Mouse (Mus musculus): ENCODE data around the gene Ndufa10. TPM values are rescaled to one million over a fixed set of nuclear protein-coding genes. Genes with fewer than 3 reads are reported as not detected.

The Ndufa10 gene
- polyA plus RNA-seq, 1 experiment from 2014 or later = 279 TPM

- Histone ChIP-seq H3K27me3 (no peaks in the 10 kb centered on the region), H3K27ac (no peak overlapping the region), H3K4me3 (no peak overlapping the region), H3K36me3 (peaks cover 87% of the 10 kb centered on the region), H3K9ac (no peak overlapping the region), H3K4me1 (no peaks in the 10 kb centered on the region), H3K4me2 (replicated peaks) (no peak overlapping the region), H3K9me3 (no peaks in the 10 kb centered on the region)
- ATAC-seq (ENCODE audit: low FRiP score, low read depth) = no peak
- WGBS = 75% methylated on average over 8 of the region's 8 CpGs
Observed at GRCm38 (mm10) chr1:92453751-92454445, 19.8 kb downstream of the Ndufa10 start.

- 88% methylated on average over 3 of the region's 3 CpGs for WGBS
- Histone ChIP-seq H3K27ac (no peak overlapping the region), H3K9me3 (no peaks in the 10 kb centered on the region), H3K4me1 (no peaks in the 10 kb centered on the region), H3K9ac (no peak overlapping the region), H3K4me2 (replicated peaks) (no peak overlapping the region), H3K36me3 (peaks cover 96% of the 10 kb centered on the region), H3K4me3 (no peak overlapping the region), H3K27me3 (no peaks in the 10 kb centered on the region)
- ATAC-seq (ENCODE audit: low FRiP score, low read depth) = no peak
Observed at GRCm38 (mm10) chr1:92448293-92448692, 25.4 kb downstream of the Ndufa10 start.

- Histone ChIP-seq H3K36me3 (peaks cover 78% of the 10 kb centered on the region), H3K27me3 (no peaks in the 10 kb centered on the region), H3K9me3 (no peaks in the 10 kb centered on the region), H3K4me1 (peaks cover 24% of the 10 kb centered on the region), H3K4me3 (no peak overlapping the region), H3K27ac (no peak overlapping the region), H3K4me2 (replicated peaks) (no peak overlapping the region), H3K9ac (no peak overlapping the region)
- no peak for ATAC-seq (ENCODE audit: low FRiP score, low read depth)
- 89% methylated on average over 6 of the region's 6 CpGs for WGBS
Observed at GRCm38 (mm10) chr1:92441453-92442063, 32.1 kb downstream of the Ndufa10 start.

- Histone ChIP-seq H3K4me1 (peaks cover 29% of the 10 kb centered on the region), H3K4me3 (no peak overlapping the region), H3K27me3 (no peaks in the 10 kb centered on the region), H3K9me3 (no peaks in the 10 kb centered on the region), H3K27ac (no peak overlapping the region), H3K9ac (no peak overlapping the region), H3K36me3 (peaks cover 67% of the 10 kb centered on the region), H3K4me2 (replicated peaks) (no peak overlapping the region)
- 87% methylated on average over 9 of the region's 9 CpGs for WGBS
- no peak for ATAC-seq (ENCODE audit: low FRiP score, low read depth)
Observed at GRCm38 (mm10) chr1:92440066-92440750, 33.5 kb downstream of the Ndufa10 start.

GRCm38 (mm10) chr1:92437678-92438271 is 35.9 kb downstream of the Ndufa10 start:
- H3K4me2 ChIP-seq (replicated peaks) = no peak overlapping the region
- peaks cover 43% of the 10 kb centered on the region for H3K36me3 ChIP-seq
- H3K4me1 ChIP-seq = peaks cover 29% of the 10 kb centered on the region
- WGBS = 24% methylated on average over 9 of the region's 9 CpGs
- no peaks in the 10 kb centered on the region for H3K27me3 ChIP-seq
- H3K4me3 ChIP-seq = no peak overlapping the region
- ATAC-seq (ENCODE audit: low FRiP score, low read depth) = no peak
- no peaks in the 10 kb centered on the region for H3K9me3 ChIP-seq
- H3K9ac ChIP-seq = peak overlapping the region; percentile 45; the same call in 1 of the 2 replicates
- H3K27ac ChIP-seq = no peak overlapping the region

GRCm38 (mm10) chr1:92436831-92437321 is 36.8 kb downstream of the Ndufa10 start:
- no peaks in the 10 kb centered on the region for H3K9me3 ChIP-seq
- no peak overlapping the region for H3K4me2 ChIP-seq (replicated peaks)
- H3K4me1 ChIP-seq = peaks cover 34% of the 10 kb centered on the region
- peaks cover 34% of the 10 kb centered on the region for H3K36me3 ChIP-seq
- no peaks in the 10 kb centered on the region for H3K27me3 ChIP-seq
- WGBS = 24% methylated on average over 4 of the region's 4 CpGs
- ATAC-seq (ENCODE audit: low FRiP score, low read depth) = no peak
- no peak overlapping the region for H3K9ac ChIP-seq
- no peak overlapping the region for H3K4me3 ChIP-seq
- no peak overlapping the region for H3K27ac ChIP-seq

- Histone ChIP-seq H3K4me2 (replicated peaks) (no peak overlapping the region), H3K27ac (no peak overlapping the region), H3K9ac (no peak overlapping the region), H3K4me3 (no peak overlapping the region), H3K36me3 (peaks cover 18% of the 10 kb centered on the region), H3K9me3 (no peaks in the 10 kb centered on the region), H3K27me3 (no peaks in the 10 kb centered on the region), H3K4me1 (peaks cover 37% of the 10 kb centered on the region)
- ATAC-seq (ENCODE audit: low FRiP score, low read depth) = no peak
- WGBS = 76% methylated on average over 1 of the region's 1 CpGs
Observed at GRCm38 (mm10) chr1:92434986-92435385, 38.7 kb downstream of the Ndufa10 start.

- no peak overlapping the region for H3K4me2 ChIP-seq (replicated peaks)
- H3K4me3 ChIP-seq = no peak overlapping the region
- H3K9me3 ChIP-seq = no peaks in the 10 kb centered on the region
- H3K27ac ChIP-seq = no peak overlapping the region
- H3K36me3 ChIP-seq = no peaks in the 10 kb centered on the region
- no peaks in the 10 kb centered on the region for H3K27me3 ChIP-seq
- no peak overlapping the region for H3K9ac ChIP-seq
- WGBS = 73% methylated on average over 9 of the region's 9 CpGs
- no peak for ATAC-seq (ENCODE audit: low FRiP score, low read depth)
- H3K4me1 ChIP-seq = peaks cover 25% of the 10 kb centered on the region
Observed at GRCm38 (mm10) chr1:92432791-92433190, 40.9 kb downstream of the Ndufa10 start.

GRCm38 (mm10) chr1:92432098-92432497 is 41.6 kb downstream of the Ndufa10 start:
- Histone ChIP-seq H3K9me3 (no peaks in the 10 kb centered on the region), H3K4me2 (replicated peaks) (no peak overlapping the region), H3K27ac (no peak overlapping the region), H3K4me3 (no peak overlapping the region), H3K9ac (no peak overlapping the region), H3K36me3 (no peaks in the 10 kb centered on the region), H3K27me3 (no peaks in the 10 kb centered on the region), H3K4me1 (peaks cover 18% of the 10 kb centered on the region)
- WGBS = 57% methylated on average over 4 of the region's 4 CpGs
- no peak for ATAC-seq (ENCODE audit: low FRiP score, low read depth)

- no peak overlapping the region for H3K4me2 ChIP-seq (replicated peaks)
- H3K4me3 ChIP-seq = no peak overlapping the region
- no peaks in the 10 kb centered on the region for H3K36me3 ChIP-seq
- no peak overlapping the region for H3K9ac ChIP-seq
- ATAC-seq (ENCODE audit: low FRiP score, low read depth) = no peak
- peaks cover 11% of the 10 kb centered on the region for H3K4me1 ChIP-seq
- 69% methylated on average over 3 of the region's 3 CpGs for WGBS
- H3K9me3 ChIP-seq = no peaks in the 10 kb centered on the region
- H3K27me3 ChIP-seq = no peaks in the 10 kb centered on the region
- no peak overlapping the region for H3K27ac ChIP-seq
Observed at GRCm38 (mm10) chr1:92431420-92431819, 42.2 kb downstream of the Ndufa10 start.

GRCm38 (mm10) chr1:92430991-92431390 is 42.7 kb downstream of the Ndufa10 start:
- Histone ChIP-seq H3K27me3 (no peaks in the 10 kb centered on the region), H3K9ac (no peak overlapping the region), H3K9me3 (no peaks in the 10 kb centered on the region), H3K27ac (no peak overlapping the region), H3K4me1 (peaks cover 8% of the 10 kb centered on the region; the same call in 1 of the 2 replicates), H3K4me3 (no peak overlapping the region), H3K36me3 (no peaks in the 10 kb centered on the region), H3K4me2 (replicated peaks) (no peak overlapping the region)
- WGBS = 97% methylated on average over 1 of the region's 1 CpGs
- ATAC-seq (ENCODE audit: low FRiP score, low read depth) = no peak

GRCm38 (mm10) chr1:92424714-92425113 is 48.9 kb downstream of the Ndufa10 start:
- no peak for ATAC-seq (ENCODE audit: low FRiP score, low read depth)
- H3K27me3 ChIP-seq = no peaks in the 10 kb centered on the region
- WGBS = 64% methylated on average over 7 of the region's 7 CpGs
- no peak overlapping the region for H3K4me2 ChIP-seq (replicated peaks)
- no peaks in the 10 kb centered on the region for H3K36me3 ChIP-seq
- H3K9me3 ChIP-seq = 0 out of 2 replicates have a peak, but pooled peaks cover 3% of the 10 kb centered on the region
- H3K4me3 ChIP-seq = no peak overlapping the region
- H3K9ac ChIP-seq = no peak overlapping the region
- H3K27ac ChIP-seq = no peak overlapping the region
- H3K4me1 ChIP-seq = no peaks in the 10 kb centered on the region
